In the genomic region with DNA sequence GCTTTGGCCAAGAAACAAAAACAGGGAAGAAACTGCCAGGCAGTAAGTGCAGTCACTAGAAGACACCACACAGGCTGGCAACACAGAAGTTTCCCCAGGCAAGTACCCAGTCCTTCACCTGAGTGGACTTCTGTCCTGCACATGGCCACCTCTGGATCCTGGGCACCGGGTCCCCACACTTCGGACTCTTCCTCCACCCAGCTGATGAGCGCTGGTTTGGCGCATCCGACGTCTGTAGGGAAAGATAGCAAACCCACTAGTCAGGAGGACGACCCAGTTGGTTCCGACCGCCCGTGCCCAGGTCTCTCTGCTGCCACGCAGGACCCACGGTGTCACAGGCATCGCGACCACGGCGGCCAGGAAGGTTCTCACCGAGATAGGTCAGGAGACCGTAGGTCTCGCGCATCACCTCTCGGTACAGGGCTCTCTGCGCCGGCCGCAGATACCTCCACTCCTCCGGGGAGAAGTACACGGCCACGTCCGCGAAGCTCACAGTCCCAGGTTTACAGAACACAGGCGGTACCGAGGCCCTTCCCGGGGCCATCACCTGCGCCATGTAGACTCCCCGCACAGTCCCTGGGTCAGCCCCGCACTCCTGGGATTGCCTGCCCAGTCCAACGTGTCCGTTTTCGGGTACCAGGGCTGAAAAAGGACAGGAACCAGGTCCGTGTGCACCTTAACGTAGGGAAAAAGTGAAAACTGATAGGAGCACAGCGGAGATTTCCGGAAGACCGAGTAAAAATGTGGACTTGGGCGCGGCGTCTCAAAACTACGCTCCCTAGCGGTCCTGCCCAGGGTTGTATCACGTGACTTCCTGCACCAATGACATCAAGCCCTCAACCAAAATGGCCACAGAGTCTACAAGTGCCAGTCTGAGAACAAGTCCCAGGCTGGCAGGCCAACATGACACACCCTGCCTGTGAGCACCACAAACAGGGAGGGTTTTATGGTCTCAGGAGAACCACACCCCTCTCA, we compare ENCODE assay signal across 7 mouse cellular contexts. TPM values are rescaled to one million over a fixed set of nuclear protein-coding genes. Genes with fewer than 3 reads are reported as not detected.
DNase-seq lines count a peak whose midpoint lies in the region; ATAC-seq lines count a peak whose summit lies in the region.
"Not testable (repeated sequence)": the region's sequence is repeated elsewhere in the genome, so short reads cannot be mapped to it uniquely, and the experiment has no call there.

A gene (minus strand): TSS at position 780 of the 975 bp plus-strand sequence.

- peak within 1 kb of the TSS; percentile 73 for H3K4me2 ChIP-seq in midbrain, embryonic 13.5 days (replicated peaks)

- peak; percentile 93 for ATAC-seq in granulocyte monocyte progenitor cell, adult 5-6 weeks (replicated peaks; ENCODE audit: poor library complexity, severe bottlenecking)
- peak; percentile 93 for ATAC-seq in midbrain, embryonic 13.5 days

- WGBS in embryonic facial prominence, embryonic 10.5 days = 4% methylated on average over 49 of the region's 49 CpGs
- 4% methylated on average over 49 of the region's 49 CpGs for WGBS in limb, embryonic 10.5 days
- 2% methylated on average over 49 of the region's 49 CpGs for WGBS in midbrain, embryonic 13.5 days

- not testable (repeated sequence) for H3K4me1 ChIP-seq in embryonic facial prominence, embryonic 10.5 days; limb, embryonic 10.5 days; midbrain, embryonic 13.5 days (replicated peaks)

- peak within 1 kb of the TSS; percentile 78 for H3K4me3 ChIP-seq in embryonic facial prominence, embryonic 10.5 days
- peak within 1 kb of the TSS; percentile 67 for H3K4me3 ChIP-seq in limb, embryonic 10.5 days
- peak within 1 kb of the TSS; percentile 73 for H3K4me3 ChIP-seq in midbrain, embryonic 13.5 days (replicated peaks)

- not testable (repeated sequence) for H3K27me3 ChIP-seq in embryonic facial prominence, embryonic 10.5 days (replicated peaks; ENCODE audit: low read depth, poor library complexity, severe bottlenecking); limb, embryonic 10.5 days (ENCODE audit: low read depth, poor library complexity, severe bottlenecking); midbrain, embryonic 13.5 days

- H3K9ac ChIP-seq in midbrain, embryonic 13.5 days (replicated peaks) = peak within 1 kb of the TSS; percentile 83

- H3K27ac ChIP-seq in embryonic facial prominence, embryonic 10.5 days (replicated peaks) = peak within 1 kb of the TSS; percentile 84
- H3K27ac ChIP-seq in limb, embryonic 10.5 days = peak within 1 kb of the TSS; percentile 78
- peak within 1 kb of the TSS; percentile 62 for H3K27ac ChIP-seq in midbrain, embryonic 13.5 days

- peaks cover 33% of the 10 kb centered on the region for H3K36me3 ChIP-seq in embryonic facial prominence, embryonic 10.5 days (replicated peaks)
- peaks cover 25% of the 10 kb centered on the region for H3K36me3 ChIP-seq in limb, embryonic 10.5 days
- H3K36me3 ChIP-seq in midbrain, embryonic 13.5 days = peaks cover 22% of the 10 kb centered on the region

- not testable (repeated sequence) for H3K9me3 ChIP-seq in embryonic facial prominence, embryonic 10.5 days; limb, embryonic 10.5 days (replicated peaks); midbrain, embryonic 13.5 days

- peak; percentile 93 for DNase-seq in adrenal gland, postnatal 10 days
- peak; percentile 87 for DNase-seq in embryonic facial prominence, embryonic 10.5 days (ENCODE audit: low spot score)
- peak; percentile 96 for DNase-seq in kidney, adult 11 months
- DNase-seq in limb, embryonic 10.5 days (ENCODE audit: low spot score) = peak; percentile 86
- peak; percentile 83 for DNase-seq in spleen, adult 12 weeks (ENCODE audit: low spot score)

RNA-seq across cellular contexts. Expression of the gene that starts here (rescaled TPM):
- total RNA-seq in adrenal gland, postnatal 10 days (2021) = 1 to 10 TPM; 7.5 to 9.2 TPM
- polyA plus RNA-seq in embryonic facial prominence, embryonic 10.5 days (2016; fragmentation: Nextera tagmentation; extraction: Ambion mirVana) = 9.0 and 9.3 TPM in 2 replicates
- total RNA-seq in granulocyte monocyte progenitor cell, adult 5-6 weeks (2014; fragmentation: Nextera tagmentation) = 1.8 and 4.4 TPM in 2 replicates
- total RNA-seq in granulocyte monocyte progenitor cell, adult 5-6 weeks (2017) = 6.2 and 13.4 TPM in 2 replicates
- 7.9 and 9.5 TPM in 2 replicates for polyA plus RNA-seq in limb, embryonic 10.5 days (2016; fragmentation: Nextera tagmentation; extraction: Ambion mirVana)
- 8.4 and 9.3 TPM in 2 replicates for polyA plus RNA-seq in midbrain, embryonic 13.5 days (2015; fragmentation: Nextera tagmentation; extraction: Ambion mirVana)

Comparison
In these comparisons a context has a peak if more than half of its experiments do, and no peak if none do; other contexts are left out.
1. Peak in every context shown above with its lines: DNase-seq, ATAC-seq, H3K4me3 ChIP-seq and H3K27ac ChIP-seq.